Mouse (Mus musculus) bone marrow macrophage, adult 2 months (primary cell): ENCODE data around the gene Grip1. TPM values are rescaled to one million over a fixed set of nuclear protein-coding genes. Genes with fewer than 3 reads are reported as not detected.

ENCODE experiments used
- H3K27ac ChIP-seq: 2 replicates; pipeline ENCODE4 v1.5.1; 2012; ENCODE audit warnings: low read depth, low read length; ENCODE audit not compliant: insufficient read depth
- H3K4me1 ChIP-seq: 2 replicates; pipeline ENCODE4 v1.6.1; 2012; ENCODE audit warnings: low read length; ENCODE audit not compliant: control insufficient read depth, insufficient read depth
- H3K4me3 ChIP-seq: 2 replicates; pipeline ENCODE4 v1.5.1; 2012; ENCODE audit warnings: mild to moderate bottlenecking, low read length, moderate library complexity; ENCODE audit not compliant: insufficient read depth
- CTCF ChIP-seq: IDR thresholded peaks from 2 replicates; pipeline ENCODE4 v1.5.1; 2012; ENCODE audit warnings: low read depth, mild to moderate bottlenecking, low read length, moderate library complexity
- POLR2A ChIP-seq: IDR thresholded peaks from 2 replicates; pipeline ENCODE4 v1.6.1; 2012; ENCODE audit warnings: mild to moderate bottlenecking, low read depth, low read length, borderline replicate concordance
- polyA plus RNA-seq: library from polyadenylated mRNA; stranded (reverse); fragments of >200 nt; gene quantifications from 2 replicates; pipeline ENCODE4 v1.2.4, GENCODE M21; 2012; ENCODE audit not compliant: missing spikeins, insufficient read depth, insufficient read length

The Grip1 gene
- polyA plus RNA-seq, 1 experiment: not detected

DNA sequence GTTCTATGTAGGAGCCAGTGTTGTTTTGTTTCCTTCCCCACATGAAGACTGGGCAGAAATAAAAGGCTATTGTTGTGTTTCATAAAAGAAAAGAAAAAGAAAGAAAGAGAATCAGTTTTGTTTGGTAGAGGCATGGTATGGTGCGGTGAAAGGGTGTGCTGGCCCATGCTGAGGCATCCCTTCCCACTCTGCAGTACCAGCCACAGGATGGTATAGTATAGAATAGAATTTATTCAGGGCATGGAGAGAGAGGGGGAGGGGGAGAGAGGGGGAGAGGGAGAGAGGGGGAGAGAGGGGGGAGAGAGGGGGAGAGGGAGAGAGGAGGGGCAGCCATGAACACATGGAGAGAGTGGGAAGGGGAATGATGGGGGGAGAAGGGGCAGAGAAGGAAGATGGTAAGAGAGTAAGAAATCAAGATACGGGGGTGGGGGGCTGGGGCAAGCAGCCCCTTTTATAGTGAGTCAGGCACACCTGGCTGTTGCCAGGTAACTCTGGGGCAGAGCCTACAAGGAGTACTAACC, 591.1 kb downstream of the Grip1 start:
- Histone ChIP-seq H3K4me3 (no peak overlapping the region), H3K4me1 (no peaks in the 10 kb centered on the region), H3K27ac (no peak overlapping the region)
- TF ChIP-seq POLR2A (no peak), CTCF (no peak)

DNA sequence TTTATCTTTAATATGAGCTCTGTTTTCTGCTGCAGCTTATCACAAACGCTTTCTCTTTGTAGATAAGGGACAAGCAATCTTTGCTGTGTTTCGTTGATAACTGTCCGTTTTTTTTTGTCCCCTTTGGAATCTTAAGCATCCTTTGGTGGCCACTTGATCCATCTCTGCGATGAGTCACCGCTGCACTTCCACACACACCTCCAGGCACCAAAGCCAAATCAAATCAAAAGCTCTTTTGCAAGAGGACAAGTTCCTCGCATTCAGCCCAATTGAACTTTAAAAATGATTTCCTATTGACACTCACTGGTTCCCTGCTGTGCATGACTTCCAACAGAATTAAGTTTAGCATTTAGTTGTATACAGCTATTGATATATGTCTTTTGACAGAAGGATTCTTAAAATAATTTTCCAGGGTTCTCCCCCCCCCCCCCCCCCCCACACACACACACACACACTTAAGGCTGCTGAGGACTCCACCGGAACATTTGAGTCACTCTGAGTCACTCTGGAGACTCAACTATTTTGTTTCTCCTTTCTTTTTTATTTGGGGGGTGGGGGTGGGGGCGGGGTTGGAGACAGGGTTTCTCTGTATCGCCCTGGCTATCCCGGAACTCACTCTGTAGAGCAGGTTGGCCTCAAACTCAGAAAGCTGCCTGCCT, 607.1 kb downstream of the Grip1 start:
- Histone ChIP-seq H3K4me3 (no peak overlapping the region), H3K4me1 (peaks cover 5% of the 10 kb centered on the region), H3K27ac (no peak overlapping the region)
- no peak for TF ChIP-seq CTCF
- no peak for TF ChIP-seq POLR2A

DNA sequence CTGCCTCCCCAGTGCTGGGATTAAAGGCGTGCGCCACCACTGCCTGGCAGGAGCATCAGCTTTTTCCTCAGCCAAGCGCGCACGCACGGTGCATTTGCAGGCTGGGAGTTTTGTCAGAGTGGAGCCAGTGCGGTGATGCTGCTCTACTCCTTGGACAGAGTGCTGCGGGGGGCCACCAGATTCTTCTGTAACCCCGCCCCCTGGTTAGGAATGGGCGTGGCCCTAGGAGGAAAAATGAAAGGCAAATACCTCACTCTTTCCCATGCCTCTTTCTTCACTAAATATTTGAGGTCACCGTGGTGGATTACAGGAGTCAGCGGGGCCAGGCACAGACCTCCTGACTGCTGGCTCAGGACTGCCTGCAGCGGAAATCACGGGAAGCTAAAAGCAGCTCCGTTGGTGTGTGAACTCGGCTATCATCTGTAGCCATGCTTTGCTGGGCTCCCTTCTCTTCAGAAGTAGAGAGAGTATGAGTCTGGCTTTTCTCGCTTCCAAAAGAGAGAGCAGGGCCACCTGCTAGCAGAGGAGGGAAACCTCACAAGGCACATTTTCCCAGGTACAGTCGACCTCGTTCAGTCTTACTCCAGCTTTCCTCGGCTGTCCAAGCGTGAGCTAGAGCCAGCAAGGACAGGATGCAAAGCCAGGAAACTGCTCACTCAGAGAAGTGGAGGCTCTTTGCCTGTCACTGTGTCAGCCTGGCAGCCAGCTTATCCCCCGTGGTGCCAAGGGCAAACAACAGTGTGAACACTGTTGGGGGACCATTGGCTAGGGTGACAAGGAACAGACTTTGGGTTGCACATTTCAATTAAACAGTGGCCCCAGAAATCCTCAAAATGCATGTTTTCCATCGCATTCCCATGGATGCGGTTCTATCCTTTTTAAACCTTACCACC, 607.9 kb downstream of the Grip1 start:
- no peak overlapping the region for H3K4me3 ChIP-seq
- H3K27ac ChIP-seq: no peak overlapping the region
- peaks cover 5% of the 10 kb centered on the region for H3K4me1 ChIP-seq
- no peak for TF ChIP-seq CTCF
- no peak for TF ChIP-seq POLR2A

DNA sequence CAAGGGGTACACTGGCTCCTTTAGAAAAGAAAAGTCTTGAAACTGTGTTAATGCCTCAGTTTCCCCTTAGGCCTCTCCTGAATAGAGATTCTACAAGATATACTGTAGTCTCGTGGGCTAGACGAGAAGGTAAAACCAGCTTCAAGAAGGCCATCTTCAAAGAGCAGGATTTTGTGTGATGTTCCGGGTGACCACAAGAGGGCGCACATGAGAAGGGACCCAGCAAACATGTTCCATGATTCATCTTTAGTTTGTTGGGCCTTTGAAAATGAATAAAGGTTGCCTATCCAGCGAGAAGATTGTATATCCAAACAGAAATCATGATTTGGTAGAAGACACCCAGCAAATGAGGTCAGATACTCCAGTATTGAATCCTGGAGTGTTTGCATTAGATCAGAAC, 610.8 kb downstream of the Grip1 start:
- no peak overlapping the region for H3K4me3 ChIP-seq

DNA sequence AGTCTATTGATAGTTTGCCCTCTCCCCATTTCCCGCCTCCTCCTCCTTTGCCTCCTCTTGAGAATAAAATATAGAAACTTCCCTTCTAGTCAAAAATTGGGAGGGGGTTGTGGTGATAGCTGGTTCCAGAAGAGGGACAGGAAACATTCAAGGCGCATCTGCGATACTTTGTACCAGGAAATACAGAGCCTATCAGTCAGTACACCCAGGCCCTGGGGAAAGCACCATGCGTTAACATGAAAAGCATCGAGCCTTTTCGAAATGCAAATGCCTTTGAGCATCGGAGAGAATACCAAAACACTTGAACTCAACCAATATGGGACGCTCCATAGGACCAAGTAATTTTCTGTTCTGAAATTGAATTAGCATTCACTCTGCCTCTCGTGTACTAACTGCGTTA, 612.7 kb downstream of the Grip1 start:
- no peak overlapping the region for H3K27ac ChIP-seq
- no peak for TF ChIP-seq POLR2A
- TF ChIP-seq CTCF: no peak
- no peak overlapping the region for H3K4me3 ChIP-seq

More for the DNA sequence above, 610.8 kb downstream of the Grip1 start:
- TF ChIP-seq POLR2A (no peak), CTCF (no peak)
- Histone ChIP-seq H3K27ac (no peak overlapping the region), H3K4me1 (peaks cover 5% of the 10 kb centered on the region)

DNA sequence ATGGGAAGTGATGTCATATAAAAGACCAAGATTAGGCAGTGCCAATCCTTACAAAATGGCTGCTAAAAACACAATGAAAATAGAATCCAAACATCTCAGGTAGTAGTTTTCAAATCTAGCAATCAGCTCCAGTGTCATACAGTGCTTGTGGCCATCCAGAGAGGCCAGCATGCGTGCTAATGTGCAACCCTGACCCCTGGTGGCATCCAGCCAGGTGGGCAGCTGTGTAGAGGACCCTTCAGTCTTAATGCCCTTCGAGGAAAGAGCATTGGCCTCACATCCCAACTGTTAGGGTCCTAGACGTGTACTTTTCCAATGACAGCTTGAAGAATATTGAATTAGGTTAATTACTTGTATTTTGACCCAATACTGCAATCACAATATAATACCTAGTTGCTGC, 624.2 kb downstream of the Grip1 start:
- no peak overlapping the region for H3K27ac ChIP-seq
- H3K4me3 ChIP-seq: no peak overlapping the region
- no peak for TF ChIP-seq CTCF
- no peak for TF ChIP-seq POLR2A
- no peaks in the 10 kb centered on the region for H3K4me1 ChIP-seq

More for the DNA sequence above, 612.7 kb downstream of the Grip1 start:
- no peaks in the 10 kb centered on the region; the same call in 1 of the 2 replicates for H3K4me1 ChIP-seq

DNA sequence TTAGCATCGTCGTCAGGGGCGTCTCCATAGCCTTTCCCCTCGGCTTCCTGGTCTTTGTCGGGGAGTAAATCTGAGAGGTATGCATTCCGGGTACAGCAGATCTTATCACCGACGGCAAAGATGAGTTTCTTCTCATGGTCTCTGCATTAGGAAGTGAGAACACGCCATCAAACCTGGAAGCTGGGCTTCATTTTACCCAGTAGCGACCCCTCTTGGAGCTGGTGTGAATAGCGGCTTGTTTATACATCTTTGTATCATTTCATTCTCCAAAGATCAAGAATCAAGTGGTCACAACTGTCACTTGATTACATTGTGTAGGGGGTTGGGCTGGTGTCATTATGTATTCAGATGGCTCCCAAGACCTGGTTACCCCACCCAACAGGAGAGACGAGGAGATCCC, 638.9 kb downstream of the Grip1 start:
- TF ChIP-seq POLR2A (no peak), CTCF (no peak)
- H3K4me3 ChIP-seq: no peak overlapping the region
- no peaks in the 10 kb centered on the region for H3K4me1 ChIP-seq
- H3K27ac ChIP-seq: no peak overlapping the region

DNA sequence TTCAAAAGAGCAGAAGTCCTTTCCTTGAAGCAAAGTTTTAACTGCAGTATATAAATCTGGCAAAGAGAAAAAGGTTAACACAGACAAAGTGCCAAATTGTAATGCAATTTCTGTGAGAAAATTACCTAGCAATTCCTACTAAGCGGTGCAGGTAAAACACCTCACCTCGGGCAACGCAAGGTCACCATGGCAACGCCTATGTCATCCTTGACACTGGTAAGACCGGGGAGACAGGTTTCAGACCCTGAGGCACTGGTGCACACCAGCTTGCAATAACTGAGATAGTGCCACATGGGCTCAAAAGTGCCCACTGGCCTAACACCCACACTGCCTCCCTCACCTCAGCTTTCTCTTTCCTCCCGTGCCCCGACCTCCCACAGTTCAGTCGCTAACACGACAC, 641.5 kb downstream of the Grip1 start:
- Histone ChIP-seq H3K4me1 (no peaks in the 10 kb centered on the region), H3K27ac (no peak overlapping the region), H3K4me3 (no peak overlapping the region)
- TF ChIP-seq POLR2A (no peak), CTCF (no peak)

DNA sequence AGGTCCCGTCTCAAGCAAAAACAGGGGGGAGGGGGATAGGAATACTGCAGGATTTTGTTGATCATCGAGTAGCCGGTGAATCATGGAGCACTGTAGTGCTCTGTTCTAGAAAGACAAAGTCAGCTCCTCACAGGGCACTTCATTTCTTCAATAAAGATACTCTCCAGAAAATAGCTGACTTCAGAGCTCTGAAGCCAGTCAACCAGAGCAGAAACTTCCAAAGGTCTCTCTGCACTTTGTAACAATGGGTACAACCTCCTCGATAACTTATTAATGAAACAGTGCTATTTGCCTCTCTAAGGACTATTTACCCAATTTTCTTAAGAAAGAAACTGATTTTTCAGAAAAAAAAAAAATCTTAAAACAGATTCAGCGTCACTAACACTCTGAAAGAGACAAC, 642.1 kb downstream of the Grip1 start:
- no peak overlapping the region for H3K4me3 ChIP-seq
- no peak overlapping the region for H3K27ac ChIP-seq
- TF ChIP-seq POLR2A (no peak), CTCF (no peak)
- H3K4me1 ChIP-seq: no peaks in the 10 kb centered on the region

DNA sequence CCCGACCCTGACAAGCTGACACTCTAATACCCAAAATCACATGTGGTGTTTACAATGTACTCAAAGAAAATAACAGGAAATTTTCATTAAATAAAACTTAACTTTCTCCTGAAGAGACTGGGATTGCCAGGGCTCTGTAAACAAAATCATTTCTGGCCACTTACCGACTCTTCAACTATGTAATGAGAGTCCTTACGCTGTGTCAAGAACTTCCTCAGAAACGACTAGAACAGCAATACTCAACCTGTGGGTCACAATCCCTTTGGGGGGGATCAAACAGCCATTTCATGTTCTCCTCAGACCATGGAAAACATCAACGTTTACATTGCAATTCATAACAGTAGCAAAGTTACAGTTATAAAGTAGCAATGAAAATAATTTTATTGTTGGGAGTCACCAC, 643.9 kb downstream of the Grip1 start:
- TF ChIP-seq CTCF (no peak), POLR2A (no peak)
- H3K4me3 ChIP-seq: no peak overlapping the region
- no peak overlapping the region for H3K27ac ChIP-seq
- no peaks in the 10 kb centered on the region for H3K4me1 ChIP-seq
